In genomic region chr15:86344906-86345331, GRCm38 (mm10) we compare ENCODE assay signal across 10 mouse cellular contexts.
A peak's percentile ranks its signal among the peaks of the same experiment; 100 is the strongest.
DNase-seq lines count a peak whose midpoint lies in the region; ATAC-seq and TF ChIP-seq lines count a peak whose summit lies in the region.
"Had no signal": no experiment of that assay in that cellular context is flagged by ENCODE, and none has a peak within 500 bp of the region (broad histone marks: within the 10 kb centered on the region; RNA-seq: fewer than 3 reads in every experiment).

No protein-coding gene starts in this region.

- H3K27me3 ChIP-seq in midbrain, embryonic 11.5 days (ENCODE audit: control insufficient read depth, insufficient read depth, low read length), result no peaks in the 10 kb centered on the region
- H3K27me3 ChIP-seq in midbrain, postnatal 0 days (ENCODE audit: insufficient read depth, low read length), result no peaks in the 10 kb centered on the region
- peaks cover 3% of the 10 kb centered on the region; the same call in 1 of the 2 replicates for H3K27me3 ChIP-seq in heart, embryonic 11.5 days (ENCODE audit: control insufficient read depth, insufficient read depth, low read length)
- H3K27me3 ChIP-seq: liver, embryonic 15.5 days had no signal

- 72% methylated on average over 8 of the region's 8 CpGs for WGBS in midbrain, embryonic 11.5 days
- WGBS in midbrain, postnatal 0 days, result 57% methylated on average over 8 of the region's 8 CpGs
- 10% methylated on average over 8 of the region's 8 CpGs for WGBS in bone marrow, adult 2 months
- WGBS in heart, embryonic 11.5 days (ENCODE audit: insufficient replicate concordance), result 80% methylated on average over 8 of the region's 8 CpGs

- no peak overlapping the region for H3K4me2 ChIP-seq in midbrain, embryonic 11.5 days
- no peak overlapping the region for H3K4me2 ChIP-seq in midbrain, postnatal 0 days (ENCODE audit: low read depth, low read length, poor library complexity, severe bottlenecking)
- no peak overlapping the region for H3K4me2 ChIP-seq in heart, embryonic 11.5 days
- H3K4me2 ChIP-seq: liver, embryonic 15.5 days had no signal

- TF ChIP-seq POLR2A in bone marrow, adult 2 months (IDR thresholded peaks at IDR 0.05; ENCODE audit: borderline replicate concordance, control insufficient read depth, low read depth, low read length), result no peak

- no peaks in the 10 kb centered on the region for H3K9me3 ChIP-seq in midbrain, embryonic 11.5 days (ENCODE audit: control insufficient read depth, low read length)
- H3K9me3 ChIP-seq in midbrain, postnatal 0 days (ENCODE audit: low read length), result no peaks in the 10 kb centered on the region
- no peaks in the 10 kb centered on the region for H3K9me3 ChIP-seq in heart, embryonic 11.5 days (replicated peaks; ENCODE audit: control insufficient read depth, low read length)
- H3K9me3 ChIP-seq: liver, embryonic 15.5 days had no signal

- DNase-seq in midbrain, embryonic 11.5 days (ENCODE audit: low spot score, missing footprints), result no peak
- DNase-seq in midbrain, postnatal 0 days (ENCODE audit: low spot score), result no peak
- peak; percentile 24 for DNase-seq in right cerebral cortex, postnatal 25 days
- no peak for DNase-seq in embryo, embryonic 9.5 days (ENCODE audit: extremely low spot score)
- no peak for DNase-seq in cerebellum, adult 9-11 months
- DNase-seq: spleen, adult 18-20 months had no signal

- TF ChIP-seq CTCF in midbrain, postnatal 0 days (IDR thresholded peaks at IDR 0.05), result no peak
- no peak for TF ChIP-seq CTCF in bone marrow, adult 2 months (IDR thresholded peaks at IDR 0.05; ENCODE audit: control insufficient read depth, insufficient read depth, low read length)

- 0 out of 2 replicates have a peak, but pooled peaks have one; percentile 35 for ATAC-seq in midbrain, embryonic 11.5 days (ENCODE audit: low FRiP score)
- ATAC-seq in midbrain, postnatal 0 days (ENCODE audit: low FRiP score), result no peak
- ATAC-seq in hematopoietic stem cell, adult 5-6 weeks (replicated peaks in 1 of 2; ENCODE audit: insufficient read depth in 1 of 2, low FRiP score in 2 of 2, low TSS enrichment in 1 of 2, low read depth in 1 of 2, poor library complexity in 2 of 2, severe bottlenecking in 2 of 2), result peak; percentile 37 to 47; a peak in 2 of 4 replicates
- no peak for ATAC-seq in heart, embryonic 11.5 days (replicated peaks; ENCODE audit: insufficient number of reproducible peaks, low FRiP score, low TSS enrichment)

- no peak overlapping the region for H3K9ac ChIP-seq in midbrain, embryonic 11.5 days (ENCODE audit: low read length)
- H3K9ac ChIP-seq in midbrain, postnatal 0 days (replicated peaks; ENCODE audit: low read length, poor library complexity, severe bottlenecking), result no peak overlapping the region
- H3K9ac ChIP-seq in heart, embryonic 11.5 days (ENCODE audit: low read depth, low read length), result no peak overlapping the region
- H3K9ac ChIP-seq: liver, embryonic 15.5 days had no signal

- H3K4me3 ChIP-seq in midbrain, embryonic 11.5 days (ENCODE audit: low read depth, low read length), result no peak overlapping the region
- H3K4me3 ChIP-seq in midbrain, postnatal 0 days (ENCODE audit: low read depth, low read length), result no peak overlapping the region
- H3K4me3 ChIP-seq in bone marrow, adult 2 months (replicated peaks; ENCODE audit: control insufficient read depth, low read depth, low read length), result no peak overlapping the region
- no peak overlapping the region for H3K4me3 ChIP-seq in heart, embryonic 11.5 days (ENCODE audit: low read depth, low read length)
- H3K4me3 ChIP-seq: liver, embryonic 15.5 days had no signal

- H3K27ac ChIP-seq in midbrain, embryonic 11.5 days (ENCODE audit: low read depth, low read length), result no peak overlapping the region
- no peak overlapping the region for H3K27ac ChIP-seq in midbrain, postnatal 0 days (ENCODE audit: low read depth, low read length)
- H3K27ac ChIP-seq in bone marrow, adult 2 months (ENCODE audit: control insufficient read depth, insufficient read depth, low read depth, low read length, poor library complexity), result peak overlapping the region; percentile 40; the same call in 1 of the 2 replicates
- H3K27ac ChIP-seq in heart, embryonic 11.5 days (ENCODE audit: low read depth, low read length), result no peak overlapping the region
- H3K27ac ChIP-seq: liver, embryonic 15.5 days had no signal

- H3K4me1 ChIP-seq in midbrain, embryonic 11.5 days (ENCODE audit: control insufficient read depth, insufficient read depth, low read length), result peaks cover 7% of the 10 kb centered on the region
- H3K4me1 ChIP-seq in midbrain, postnatal 0 days (ENCODE audit: insufficient read depth, low read length), result 0 out of 2 replicates have a peak, but pooled peaks cover 5% of the 10 kb centered on the region
- peaks cover 2% of the 10 kb centered on the region; the same call in 1 of the 2 replicates for H3K4me1 ChIP-seq in bone marrow, adult 2 months (ENCODE audit: control insufficient read depth, insufficient read depth, low read length)
- H3K4me1 ChIP-seq in heart, embryonic 11.5 days (ENCODE audit: control insufficient read depth, insufficient read depth, low read length), result no peaks in the 10 kb centered on the region
- H3K4me1 ChIP-seq: liver, embryonic 15.5 days had no signal

- no peaks in the 10 kb centered on the region for H3K36me3 ChIP-seq in midbrain, embryonic 11.5 days (ENCODE audit: control insufficient read depth, insufficient read depth, low read length)
- H3K36me3 ChIP-seq in midbrain, postnatal 0 days (ENCODE audit: insufficient read depth, low read length), result no peaks in the 10 kb centered on the region
- H3K36me3 ChIP-seq in heart, embryonic 11.5 days (ENCODE audit: control insufficient read depth, insufficient read depth, low read length), result no peaks in the 10 kb centered on the region
- H3K36me3 ChIP-seq: liver, embryonic 15.5 days had no signal

Comparison
In these comparisons a context has a peak if more than half of its experiments do, and no peak if none do; other contexts are left out.
1. ATAC-seq: peak in midbrain, embryonic 11.5 days (single experiment) and hematopoietic stem cell, adult 5-6 weeks (2 of 2); none in midbrain, postnatal 0 days (single experiment) and heart, embryonic 11.5 days (single experiment).